Mouse (Mus musculus) CD4-positive, CD25-positive, alpha-beta regulatory T cell, adult 9 weeks (primary cell): ENCODE data around the gene Tmem115. TPM values are rescaled to one million over a fixed set of nuclear protein-coding genes. Genes with fewer than 3 reads are reported as not detected.

Experiments
- polyA plus RNA-seq: library from polyadenylated mRNA; unstranded; fragments of 100-300 nt; shearing (Covaris generic); gene quantifications from one replicate; pipeline ENCODE4 v1.2.1, GENCODE M21; 2017

The Tmem115 gene
- 62.1 TPM for polyA plus RNA-seq

GRCm38 (mm10) chr9:107533791-107534407 lies at the start of gene Tmem115:
Tmem115 (plus strand) TSS chr9:107533945.

GRCm38 (mm10) chr9:107541474-107542351 lies 8.0 kb downstream of the Tmem115 start, which contains the start of the genes Cyb561d2 and Nprl2:
Cyb561d2 (minus strand) TSS chr9:107542193.
Nprl2 (plus strand) TSS chr9:107542226.

GRCm38 (mm10) chr9:107547026-107547425 lies 13.3 kb downstream of the Tmem115 start, which contains the start of gene Zmynd10:
Zmynd10 (plus strand) TSS chr9:107547298.

GRCm38 (mm10) chr9:107551117-107551889 lies 17.6 kb downstream of the Tmem115 start, which contains the start of gene Rassf1:
Rassf1 (plus strand) TSS chr9:107551555.

GRCm38 (mm10) chr9:107563029-107563581 lies 29.4 kb downstream of the Tmem115 start, which contains the start of gene Tusc2:
Tusc2 (plus strand) TSS chr9:107563255.

GRCm38 (mm10) chr9:107567702-107568319 lies 34.1 kb downstream of the Tmem115 start, which contains the start of gene Hyal2:
Hyal2 (plus strand) TSS chr9:107567945.

GRCm38 (mm10) chr9:107576357-107577107 lies 42.8 kb downstream of the Tmem115 start, which contains the start of gene Hyal1:
Hyal1 (plus strand) TSS chr9:107576927.

GRCm38 (mm10) chr9:107578587-107578986 lies 44.8 kb downstream of the Tmem115 start, which contains the start of gene Naa80:
Naa80 (plus strand) TSS chr9:107578887.

GRCm38 (mm10) chr9:107580501-107581317 lies 47.0 kb downstream of the Tmem115 start, which contains the start of gene Hyal3:
Hyal3 (plus strand) TSS chr9:107580818.

GRCm38 (mm10) chr9:107586974-107587832 lies 53.5 kb downstream of the Tmem115 start, which contains the start of gene Ifrd2:
Ifrd2 (plus strand) TSS chr9:107587642.

Other genes starting within 250 kb of the Tmem115 start
- 135 TPM for gene Mapkapk3, start 244.1 kb upstream of the Tmem115 start, polyA plus RNA-seq
- gene Cish, start 237.9 kb upstream of the Tmem115 start, polyA plus RNA-seq, result 235 TPM
- gene Hemk1, start 195.6 kb upstream of the Tmem115 start, polyA plus RNA-seq, result 31.5 TPM
- 3.0 TPM for gene 6430571L13Rik, start 193.3 kb upstream of the Tmem115 start, polyA plus RNA-seq
- 0.98 TPM for gene Cacna2d2, start 134.3 kb upstream of the Tmem115 start, polyA plus RNA-seq
- gene Cyb561d2, start 8.2 kb downstream of the Tmem115 start, polyA plus RNA-seq, result 79.9 TPM
- gene Nprl2, start 8.3 kb downstream of the Tmem115 start, polyA plus RNA-seq, result 69.6 TPM
- gene Zmynd10, start 13.4 kb downstream of the Tmem115 start, polyA plus RNA-seq, result 2.7 TPM
- gene Rassf1, start 17.6 kb downstream of the Tmem115 start, polyA plus RNA-seq, result 75.7 TPM
- 7.4 TPM for gene Tusc2, start 29.3 kb downstream of the Tmem115 start, polyA plus RNA-seq
- 17.9 TPM for gene Hyal2, start 34.0 kb downstream of the Tmem115 start, polyA plus RNA-seq
- gene Hyal1, start 43.0 kb downstream of the Tmem115 start, polyA plus RNA-seq, result 8.2 TPM
- 28.2 TPM for gene Naa80, start 44.9 kb downstream of the Tmem115 start, polyA plus RNA-seq
- 0.53 TPM for gene Hyal3, start 46.9 kb downstream of the Tmem115 start, polyA plus RNA-seq
- 35.1 TPM for gene Ifrd2, start 53.7 kb downstream of the Tmem115 start, polyA plus RNA-seq
- gene Sema3b, start 75.3 kb downstream of the Tmem115 start, polyA plus RNA-seq, result not detected
- gene Gnai2, start 101.4 kb downstream of the Tmem115 start, polyA plus RNA-seq, result 182 TPM
- not detected for gene Slc38a3, start 135.6 kb downstream of the Tmem115 start, polyA plus RNA-seq
- gene Gnat1, start 145.8 kb downstream of the Tmem115 start, polyA plus RNA-seq, result not detected
- not detected for gene Sema3f, start 176.5 kb downstream of the Tmem115 start, polyA plus RNA-seq
- 336 TPM for gene Rbm5, start 237.1 kb downstream of the Tmem115 start, polyA plus RNA-seq